Mouse (Mus musculus): ENCODE measurements around the gene B3gnt3.
"Not testable (repeated sequence)": the region's sequence is repeated elsewhere in the genome, so short reads cannot be mapped to it uniquely, and the experiment has no call there.

The B3gnt3 gene

DNA sequence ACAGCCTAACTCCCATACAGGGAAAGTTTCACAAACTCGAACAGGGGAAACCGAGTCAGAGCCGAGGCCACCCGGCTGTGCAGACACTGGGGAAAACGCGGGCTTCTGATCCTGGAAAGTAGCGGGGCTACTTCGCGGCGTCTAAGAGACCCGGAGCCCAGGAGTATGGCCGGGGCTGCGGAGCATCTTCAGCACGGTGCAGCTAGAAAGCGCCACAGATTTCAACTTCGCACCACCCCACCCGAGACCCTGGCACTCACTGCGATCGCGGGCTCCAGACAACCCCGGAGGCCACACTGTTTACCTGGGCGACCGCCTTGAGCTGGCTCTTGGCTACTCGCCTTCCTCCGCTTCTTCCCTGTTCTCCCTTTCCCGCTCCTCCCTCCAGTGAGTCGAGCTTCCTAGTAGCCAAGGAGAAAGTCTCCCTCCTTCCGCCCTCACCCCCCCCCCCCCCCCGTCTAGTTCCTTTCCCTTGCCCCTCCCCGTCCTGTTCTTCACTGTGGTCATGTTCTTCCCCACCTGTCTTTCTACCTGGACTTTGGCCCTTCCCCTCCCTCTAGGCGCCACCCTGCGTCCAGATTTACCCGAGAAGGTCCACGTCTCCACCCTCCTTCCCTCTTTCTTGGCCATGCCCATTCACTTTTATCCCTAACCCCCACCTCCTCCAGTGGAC lies at the start of gene B3gnt3:
TSS of gene B3gnt3 (minus strand) at position 376 of the 673 bp plus-strand sequence.
- no peak for DNase-seq (ENCODE audit: low read depth in 2 of 2, low spot score in 2 of 2)

DNA sequence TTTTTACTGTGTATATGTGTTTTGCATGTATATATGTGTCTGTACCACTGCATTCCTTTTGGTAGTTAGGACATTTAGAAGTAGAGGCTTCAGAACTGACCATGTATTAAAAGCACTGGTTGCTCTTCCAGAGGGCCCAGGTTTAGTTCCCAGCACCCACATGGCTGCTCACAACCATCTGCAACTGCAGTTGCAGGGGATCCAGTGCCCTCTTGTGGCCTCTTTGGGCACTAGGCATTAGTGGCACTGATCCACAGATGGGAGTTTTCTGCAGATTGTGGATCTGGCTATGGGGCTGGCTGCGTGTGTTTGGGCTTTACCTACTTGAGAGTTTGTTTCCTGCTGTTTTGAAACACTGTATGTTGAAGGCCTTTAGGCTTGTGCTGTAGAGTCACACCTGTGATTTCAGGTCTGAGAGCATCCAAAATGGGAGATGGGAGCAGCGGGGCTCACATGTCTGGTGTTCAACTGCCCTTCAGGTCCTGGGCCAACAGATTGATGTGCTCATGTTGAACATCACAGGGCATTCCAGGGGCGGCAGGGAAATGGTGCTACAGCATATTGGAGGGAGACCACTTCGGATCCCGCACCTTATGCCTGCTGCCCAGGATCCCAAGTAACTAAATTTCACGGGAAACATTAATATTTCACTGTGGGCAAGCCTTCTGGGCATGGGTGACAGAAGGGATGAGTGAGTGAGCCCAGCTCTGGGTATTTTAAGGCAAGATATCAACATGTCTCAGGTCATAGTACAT lies 47.9 kb upstream of the B3gnt3 start:
- not testable (repeated sequence) for DNase-seq (ENCODE audit: low read depth in 2 of 2, low spot score in 2 of 2)

DNA sequence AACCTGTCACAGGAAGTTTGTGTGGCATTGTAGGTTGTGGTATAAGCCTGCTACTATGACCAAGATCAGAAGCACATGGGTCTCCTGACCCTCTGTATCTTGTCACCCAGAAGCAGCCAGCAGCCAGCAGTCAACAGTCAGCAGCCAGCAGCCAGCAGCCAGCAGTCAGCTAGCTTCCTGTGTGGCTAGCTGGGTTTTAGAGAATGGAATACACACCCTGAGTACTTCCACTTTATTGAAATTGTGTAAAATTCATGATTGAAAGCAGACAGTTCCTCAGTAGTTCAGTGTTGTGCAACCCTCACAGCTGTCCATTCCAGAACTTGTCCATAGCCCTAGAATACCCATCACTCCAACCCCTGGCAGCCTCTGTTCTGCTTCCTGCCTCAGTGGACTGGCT lies 45.5 kb upstream of the B3gnt3 start:
- not testable (repeated sequence) for DNase-seq (ENCODE audit: low read depth in 2 of 2, low spot score in 2 of 2)

DNA sequence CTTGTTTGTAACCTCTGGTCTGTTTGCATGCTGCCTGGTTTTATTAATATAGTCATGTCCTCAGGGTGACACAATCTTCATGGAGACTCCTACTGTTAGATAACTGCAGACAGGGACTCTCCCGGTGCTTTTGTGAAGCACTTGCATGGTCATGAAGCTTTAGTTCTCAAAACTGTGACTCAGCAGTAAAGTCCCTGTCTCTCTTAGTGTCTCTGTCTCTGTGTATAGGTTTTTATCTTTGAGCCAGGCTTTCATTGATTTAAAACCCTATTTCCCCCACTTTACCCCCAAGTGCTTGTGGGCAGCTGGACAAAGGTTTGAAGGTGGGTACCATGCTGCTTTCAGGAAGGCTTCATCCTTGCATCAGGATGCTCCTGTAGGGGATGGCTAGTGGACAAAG lies 43.7 kb upstream of the B3gnt3 start:
- no peak for DNase-seq (ENCODE audit: low read depth in 2 of 2, low spot score in 2 of 2)

DNA sequence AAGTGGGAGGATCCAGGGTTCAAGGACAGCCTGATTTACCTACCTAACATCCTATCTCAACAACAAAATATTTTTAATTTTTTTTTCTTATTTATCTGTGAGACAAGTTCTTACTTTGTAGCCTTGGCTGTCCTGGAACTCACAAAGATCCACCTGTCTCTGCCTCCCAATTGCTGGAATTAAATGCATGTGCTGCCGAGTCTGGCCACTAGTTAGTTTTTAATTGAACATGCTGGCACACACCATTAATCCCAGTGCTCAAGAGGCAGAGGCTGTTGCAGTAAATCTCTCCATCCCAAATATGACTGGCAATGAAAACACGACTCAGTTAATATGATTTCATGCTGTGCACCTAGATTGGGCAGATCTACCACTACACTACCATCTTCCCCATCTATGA lies 41.2 kb upstream of the B3gnt3 start:
- DNase-seq (ENCODE audit: low read depth in 2 of 2, low spot score in 2 of 2), result no peak

DNA sequence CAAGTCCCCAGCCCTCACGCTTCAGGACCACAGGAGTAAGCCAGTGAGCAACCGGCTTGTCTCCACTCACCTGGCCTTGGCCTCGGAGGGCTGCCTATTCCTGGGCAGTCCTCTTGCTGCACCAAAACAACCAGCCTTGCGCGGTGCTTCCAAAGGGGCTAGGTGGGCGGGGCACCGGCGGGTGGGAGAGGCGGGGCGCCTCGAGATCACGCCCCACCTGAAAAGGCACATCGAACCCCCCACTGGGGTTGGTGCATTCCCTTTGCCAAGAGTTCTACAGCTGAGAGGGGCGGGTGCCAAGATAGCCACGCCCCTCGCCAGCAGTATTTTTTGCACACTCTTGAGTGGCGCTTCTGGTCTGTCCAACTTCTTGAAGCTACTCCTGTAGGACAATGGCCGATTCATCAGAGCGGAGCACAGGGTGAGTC lies 40.1 kb upstream of the B3gnt3 start:
- DNase-seq (ENCODE audit: low read depth in 2 of 2, low spot score in 2 of 2), result no peak

DNA sequence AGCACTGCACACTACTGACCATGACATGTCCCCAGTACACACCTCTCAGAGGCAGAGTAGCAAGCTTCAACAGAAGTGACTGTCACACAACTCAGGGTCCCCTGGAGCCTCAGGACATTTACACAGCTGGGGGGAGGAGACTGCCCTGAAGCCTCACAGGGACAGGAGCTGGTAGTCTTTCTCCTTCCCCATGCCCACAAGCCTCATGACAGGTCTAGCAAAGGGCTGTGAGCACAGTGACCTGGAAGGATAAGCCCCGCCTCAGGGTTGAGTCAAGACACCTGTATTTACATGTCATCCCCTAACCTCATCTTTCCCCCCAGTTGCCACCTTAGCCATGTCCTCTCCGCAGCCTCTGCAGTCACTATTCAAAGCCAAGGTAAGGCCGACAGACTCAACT lies 39.6 kb upstream of the B3gnt3 start:
- DNase-seq (ENCODE audit: low read depth in 2 of 2, low spot score in 2 of 2), result no peak

DNA sequence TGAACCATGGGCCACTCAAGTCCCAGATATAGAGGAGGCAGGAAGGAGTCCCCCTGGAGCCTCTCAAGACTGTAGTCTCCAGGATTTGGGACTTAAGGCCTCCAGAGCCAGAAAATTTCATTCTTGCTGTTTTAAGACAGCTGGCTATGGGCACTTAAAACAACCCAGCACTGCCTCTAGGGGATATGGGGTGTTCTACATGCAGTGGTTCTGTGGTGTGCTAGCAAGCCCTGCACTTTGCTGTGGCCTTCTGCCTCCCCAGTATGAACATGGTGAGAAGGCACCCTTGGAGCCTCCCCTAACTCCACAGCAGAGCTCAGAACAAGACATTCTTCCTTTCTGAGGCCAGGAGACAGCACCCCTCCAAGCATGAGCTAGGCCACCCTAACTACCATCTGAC lies 36.7 kb upstream of the B3gnt3 start:
- DNase-seq (ENCODE audit: low read depth in 2 of 2, low spot score in 2 of 2), result not testable (repeated sequence)

DNA sequence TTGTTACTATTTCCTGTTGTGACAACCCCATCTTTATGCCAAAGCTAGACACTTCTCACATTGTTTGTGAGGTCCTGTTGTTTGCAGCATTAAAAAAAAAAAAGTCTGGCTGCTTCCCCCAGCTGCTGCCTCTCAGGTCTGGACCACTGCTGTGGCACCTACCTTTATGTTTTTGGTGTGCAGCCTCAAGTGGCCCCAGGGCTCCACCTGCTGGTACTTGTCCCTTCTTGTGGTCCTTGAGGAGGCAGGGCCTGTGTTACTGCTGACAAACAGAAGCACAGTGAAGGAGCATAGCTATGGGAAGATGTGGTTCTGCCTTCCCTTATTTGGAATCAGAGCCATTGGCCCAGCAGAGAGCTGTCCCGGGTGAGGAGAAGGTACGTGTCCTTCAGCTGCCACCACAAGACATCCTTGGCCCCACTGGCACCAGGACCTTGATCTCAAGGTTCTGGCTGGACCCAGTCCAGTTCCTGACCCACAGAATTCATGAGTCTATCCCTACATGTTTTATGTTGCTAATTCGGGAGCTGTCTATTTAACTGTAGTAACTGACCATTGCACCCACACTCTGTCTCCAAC lies 30.2 kb upstream of the B3gnt3 start:
- peak; percentile 70 to 80 for DNase-seq (ENCODE audit: low read depth in 2 of 2, low spot score in 2 of 2)

DNA sequence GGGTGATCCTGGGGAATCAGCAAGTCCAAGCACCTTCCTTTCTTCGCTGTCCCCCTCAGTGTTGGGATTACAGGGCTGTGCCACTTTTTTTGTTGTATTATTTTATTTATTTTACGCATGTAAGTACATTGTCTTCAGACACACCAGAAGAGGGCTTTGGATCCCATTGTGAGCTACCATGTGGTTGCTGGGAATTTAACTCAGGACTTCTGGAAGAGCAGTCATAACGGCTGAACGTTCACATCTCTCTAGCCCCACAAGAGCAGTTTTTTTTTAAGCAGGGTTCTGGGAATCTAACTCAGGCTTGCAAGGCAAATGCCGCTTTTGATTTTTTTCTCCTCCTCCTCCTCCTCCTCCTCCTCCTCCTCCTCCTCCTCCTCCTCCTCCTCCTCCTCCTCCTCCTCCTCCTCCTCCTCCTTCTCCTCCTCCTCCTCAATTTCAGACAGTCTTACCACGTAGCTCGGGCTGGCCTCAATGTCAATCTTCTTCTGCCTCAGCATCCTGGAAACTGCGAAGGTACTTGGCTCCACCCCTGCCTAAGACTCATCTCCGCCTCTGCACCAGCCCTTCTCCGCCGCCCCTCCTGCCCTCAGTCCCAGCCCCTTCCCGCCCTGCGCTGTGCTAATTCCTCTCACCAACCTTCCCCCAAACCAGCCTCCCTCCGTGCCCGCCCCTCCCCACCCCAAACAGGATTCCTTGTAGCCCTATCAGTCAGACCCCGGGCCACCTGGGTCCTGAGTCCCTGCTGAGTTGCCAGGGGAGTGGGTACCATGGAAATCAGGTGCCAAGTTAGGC lies 27.4 kb upstream of the B3gnt3 start:
- DNase-seq (ENCODE audit: low read depth in 2 of 2, low spot score in 2 of 2), result peak in 1 of 2 experiments; percentile 18

DNA sequence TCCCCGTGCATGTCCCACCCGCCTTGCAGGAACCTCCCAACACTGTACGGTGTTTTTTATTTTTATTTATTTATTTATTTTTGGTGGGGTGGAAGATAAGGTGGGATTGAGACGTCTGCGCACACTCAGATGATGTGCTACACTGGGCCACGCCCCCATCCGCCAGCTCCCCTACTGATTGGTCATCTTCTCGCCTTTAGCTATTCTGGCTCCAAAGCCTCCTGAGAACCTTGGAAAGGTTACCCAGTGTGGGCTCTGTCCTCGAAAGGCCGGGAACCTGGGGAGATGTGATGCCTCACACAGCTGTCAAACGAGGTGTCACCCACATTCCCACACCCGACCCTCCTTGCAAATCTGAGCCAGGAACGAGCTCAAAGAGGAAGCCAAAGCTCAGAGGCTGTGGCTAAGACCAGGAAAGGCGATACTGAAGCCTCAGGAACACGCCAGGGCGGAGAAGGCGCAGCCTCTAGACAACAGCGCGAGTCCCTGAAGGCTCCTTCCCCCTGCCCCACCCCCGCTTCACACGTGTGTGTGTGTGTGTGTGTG lies 26.7 kb upstream of the B3gnt3 start:
- no peak for DNase-seq (ENCODE audit: low read depth in 2 of 2, low spot score in 2 of 2)

DNA sequence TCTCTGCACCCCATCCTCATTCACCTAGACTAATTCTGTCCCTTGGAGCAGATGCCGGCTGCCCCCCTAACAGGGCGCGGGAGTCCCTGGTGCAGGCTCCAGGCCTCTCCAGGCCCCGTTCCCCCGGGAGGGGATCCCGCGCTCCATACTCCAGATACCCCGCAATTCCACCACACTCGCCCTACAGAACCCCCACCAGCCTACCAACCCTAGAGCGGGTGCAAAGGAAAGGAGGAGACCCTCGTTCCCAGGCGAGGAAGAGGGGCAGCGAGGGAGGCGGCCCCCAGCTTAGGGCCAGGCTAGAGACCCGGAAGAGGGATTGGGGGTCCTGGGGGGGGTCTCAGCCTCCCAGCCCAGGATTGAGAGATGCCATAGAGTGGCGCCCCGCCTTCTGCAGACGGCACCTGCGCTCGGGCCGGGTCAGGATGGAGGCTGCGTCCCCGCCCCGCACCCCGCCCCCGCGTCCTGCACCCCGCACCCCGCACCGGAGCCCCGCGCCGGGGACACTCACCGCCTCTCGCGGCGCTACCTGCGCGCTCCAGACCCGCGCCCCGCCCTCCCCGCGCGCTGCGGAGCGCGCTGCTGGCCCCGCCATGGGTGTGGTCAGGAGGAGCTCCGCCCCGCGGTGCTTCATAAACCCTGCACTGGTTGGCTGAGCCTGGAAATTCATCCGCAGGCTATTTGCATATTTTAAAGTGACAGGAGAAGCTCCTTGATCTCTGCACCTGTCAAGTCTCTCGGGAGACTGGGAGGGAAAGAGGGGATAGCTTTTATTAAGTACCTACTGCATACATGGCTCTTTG lies 23.7 kb upstream of the B3gnt3 start, which contains the start of gene Fcho1:
TSS of gene Fcho1 (minus strand) at position 595 of the 803 bp plus-strand sequence.
- peak; percentile 73 to 81 for DNase-seq (ENCODE audit: low read depth in 2 of 2, low spot score in 2 of 2)

DNA sequence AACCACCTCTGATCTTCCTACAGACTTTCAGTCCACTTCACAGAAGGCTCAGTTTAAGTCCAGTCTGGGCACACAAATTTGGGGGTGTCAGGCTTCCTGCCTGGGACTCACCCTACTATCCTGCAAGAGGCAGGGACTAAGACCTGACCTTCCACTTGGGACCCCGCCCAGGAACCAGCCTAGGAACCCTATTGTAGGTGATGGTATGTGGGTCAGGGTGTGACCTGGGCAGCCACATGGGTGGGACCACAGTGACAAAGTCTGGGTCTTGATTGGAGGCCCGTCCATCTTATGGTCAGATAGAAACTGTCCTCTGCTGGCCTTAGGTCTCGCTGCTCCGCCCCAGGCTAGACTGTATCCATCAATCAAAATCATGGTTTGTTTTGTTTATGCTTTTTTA lies 22.8 kb upstream of the B3gnt3 start:
- DNase-seq (ENCODE audit: low read depth in 2 of 2, low spot score in 2 of 2), result no peak

DNA sequence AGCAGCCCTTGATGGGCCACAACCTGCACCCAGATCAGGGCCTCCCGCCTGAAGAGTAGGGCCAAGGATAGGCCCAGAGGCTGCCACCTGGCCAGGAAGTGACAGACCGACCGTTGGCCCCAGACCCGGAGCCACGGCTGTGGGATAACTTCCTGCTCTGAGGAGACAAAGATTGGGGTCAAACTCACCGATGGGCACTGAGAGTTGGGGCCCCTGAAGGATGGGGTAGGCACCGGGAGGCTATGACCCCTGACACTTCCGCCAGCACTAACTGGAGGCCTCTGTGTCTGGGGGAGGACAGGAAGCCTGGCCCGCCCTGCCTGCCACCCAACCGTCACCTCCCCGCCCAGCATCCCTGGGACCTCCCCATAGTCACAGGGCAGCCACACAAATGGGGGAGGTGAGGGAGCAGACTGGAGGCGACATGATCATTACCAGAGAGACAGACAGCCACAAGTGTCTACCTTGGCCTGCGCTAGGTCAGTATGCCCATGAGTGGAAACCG lies 21.5 kb upstream of the B3gnt3 start:
- DNase-seq (ENCODE audit: low read depth in 2 of 2, low spot score in 2 of 2), result peak; percentile 70 to 78

DNA sequence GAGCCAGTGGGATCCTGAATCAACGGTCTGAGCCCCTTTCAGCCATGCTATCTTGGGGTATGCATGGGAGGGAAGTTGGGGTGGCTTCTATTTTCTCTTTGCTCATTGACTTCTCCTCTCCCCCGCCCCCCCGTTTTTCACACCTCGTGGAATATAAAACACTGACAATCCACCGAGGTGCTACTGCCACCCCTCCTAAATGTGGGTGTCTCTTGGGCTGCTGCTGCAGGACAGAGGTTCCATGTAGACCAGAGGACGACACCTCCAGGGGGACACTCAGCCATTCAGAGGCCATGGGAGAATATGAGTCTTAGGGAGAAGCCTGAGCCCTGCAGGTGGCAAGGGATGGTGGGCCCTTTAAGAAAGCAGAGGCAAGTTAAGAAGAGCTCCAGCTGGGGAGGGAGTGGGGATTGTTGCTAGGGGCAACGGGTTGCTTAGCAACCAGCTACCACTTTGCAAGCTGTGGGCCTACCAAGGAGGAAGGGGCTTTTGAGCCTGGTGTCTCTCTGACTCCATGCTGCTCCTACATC lies 18.4 kb upstream of the B3gnt3 start:
- DNase-seq (ENCODE audit: low read depth in 2 of 2, low spot score in 2 of 2), result no peak

DNA sequence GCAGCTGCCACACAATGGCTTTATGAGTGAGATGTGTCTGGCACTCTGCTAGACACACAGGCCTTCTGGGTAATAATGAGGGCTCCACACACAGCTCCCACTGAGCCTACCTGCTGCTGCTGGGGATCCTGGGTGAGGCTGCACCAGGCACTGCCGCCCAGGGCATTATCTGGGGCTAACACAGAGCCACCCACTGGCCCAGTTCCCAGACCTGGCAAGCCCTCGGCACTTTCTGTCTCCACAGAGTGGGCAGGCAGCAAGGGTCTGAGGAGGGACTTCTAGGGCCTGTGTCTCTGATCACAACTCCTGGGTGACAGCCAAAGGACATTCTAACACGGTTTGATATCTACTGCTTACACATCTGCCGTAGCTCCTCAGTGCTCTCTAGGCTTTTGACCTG lies 17.6 kb upstream of the B3gnt3 start:
- DNase-seq (ENCODE audit: low read depth in 2 of 2, low spot score in 2 of 2), result no peak

DNA sequence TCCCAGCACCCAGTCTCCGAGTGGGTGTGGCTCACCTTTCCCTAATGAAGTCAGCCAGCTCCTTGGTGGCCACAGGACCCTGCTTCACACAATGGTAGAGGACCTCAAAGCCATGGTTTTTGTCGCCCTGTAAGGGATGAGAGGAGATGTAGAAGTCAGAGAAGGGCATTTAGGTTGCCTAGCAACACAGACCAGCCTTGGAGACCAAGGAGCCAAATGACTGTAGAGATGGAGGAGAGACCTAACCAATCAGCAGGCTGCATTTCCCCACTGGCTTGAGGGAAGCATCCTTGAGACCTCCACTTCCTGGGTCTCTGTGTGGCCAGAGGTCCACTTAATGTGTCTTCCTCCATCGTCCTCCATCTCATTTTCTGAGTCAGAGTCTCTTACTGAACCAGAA lies 16.7 kb upstream of the B3gnt3 start:
- no peak for DNase-seq (ENCODE audit: low read depth in 2 of 2, low spot score in 2 of 2)

DNA sequence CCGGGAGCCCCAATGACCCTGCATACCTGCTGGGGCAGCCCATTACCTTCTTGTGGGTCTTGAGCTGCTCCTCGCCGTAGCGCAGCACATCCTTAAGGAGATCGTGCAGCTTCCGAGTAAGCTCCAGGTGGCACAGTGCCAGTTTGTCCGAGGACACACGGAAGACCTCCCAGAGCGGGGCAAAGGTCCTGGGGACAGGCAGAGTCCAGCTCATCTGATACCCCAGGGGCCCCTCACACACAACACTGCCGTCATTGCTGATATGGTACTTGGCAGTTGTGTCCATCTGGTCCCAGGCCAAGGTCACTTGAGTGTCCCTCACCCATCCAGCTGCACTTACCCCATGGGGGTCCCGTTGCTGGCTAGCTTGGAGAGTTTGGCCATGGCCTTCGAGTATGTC lies 15.5 kb upstream of the B3gnt3 start:
- DNase-seq (ENCODE audit: low read depth in 2 of 2, low spot score in 2 of 2), result no peak

DNA sequence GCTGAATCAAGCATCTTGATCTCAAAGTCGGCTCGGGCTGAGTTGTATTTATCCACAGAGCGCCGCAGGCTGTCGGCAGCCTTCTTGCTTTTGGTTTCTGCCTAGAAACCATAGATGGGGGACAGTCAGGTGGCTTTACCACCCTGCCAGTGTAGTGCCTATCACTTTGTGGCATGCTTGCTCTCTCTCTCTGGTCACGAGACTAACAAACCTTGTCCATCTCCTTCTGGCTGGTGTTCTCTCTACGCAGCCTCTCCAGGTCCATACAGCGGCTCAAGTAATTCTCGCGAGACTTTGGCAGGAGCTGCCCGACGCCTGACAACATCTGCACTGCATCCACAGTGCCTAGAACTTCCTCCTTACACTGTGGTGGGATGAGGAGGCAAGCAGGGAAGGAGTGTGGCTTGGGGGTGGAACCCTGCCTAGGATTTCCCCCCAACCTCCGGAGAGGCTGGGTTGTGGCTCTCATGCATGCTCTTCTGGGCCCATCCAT lies 15.0 kb upstream of the B3gnt3 start:
- DNase-seq (ENCODE audit: low read depth in 2 of 2, low spot score in 2 of 2), result no peak

DNA sequence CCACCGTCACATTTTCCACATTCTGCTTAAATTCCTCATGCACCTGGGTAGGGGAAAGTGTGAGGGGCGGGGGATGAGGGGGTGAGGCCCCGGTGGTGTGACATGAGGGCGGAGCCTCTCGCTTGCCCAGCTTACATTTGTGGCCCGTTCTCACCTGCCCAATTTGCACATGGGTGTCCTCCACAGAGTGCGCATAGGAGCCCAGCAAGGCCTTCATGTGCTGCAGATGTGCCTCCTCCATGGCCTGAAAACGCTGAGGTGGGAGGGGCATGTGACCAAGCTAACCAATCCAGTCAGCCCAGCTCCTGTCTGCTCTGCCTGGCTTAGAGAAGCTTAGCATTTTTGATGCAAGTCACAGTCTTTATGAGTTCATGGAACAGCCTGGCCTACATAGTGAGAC lies 13.9 kb upstream of the B3gnt3 start:
- no peak for DNase-seq (ENCODE audit: low read depth in 2 of 2, low spot score in 2 of 2)

Data from CD8-positive naive resting alpha-beta T cell, adult 2 months (primary cell).